In the genomic region with DNA sequence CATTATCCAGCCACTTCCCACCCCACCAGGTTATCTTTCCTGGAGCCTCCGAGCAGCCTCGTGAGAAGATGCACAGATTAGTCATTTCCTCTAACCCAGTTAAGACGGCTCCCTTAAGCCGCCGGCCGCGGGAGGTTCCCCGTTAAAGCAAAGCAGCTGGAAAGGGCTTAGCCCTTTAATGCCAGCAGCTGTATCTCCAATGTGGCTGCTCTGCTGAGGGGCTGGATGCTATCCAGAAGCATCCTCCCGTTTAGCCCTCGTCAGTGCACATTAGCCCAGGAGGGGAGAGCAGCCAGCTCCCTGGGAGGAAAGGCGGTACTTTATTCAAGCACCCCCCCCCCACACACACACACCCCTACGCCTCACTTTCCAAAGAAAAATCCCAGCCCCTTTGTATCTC, we compare ENCODE assay signal across 8 mouse cellular contexts. TPM values are rescaled to one million over a fixed set of nuclear protein-coding genes. Genes with fewer than 3 reads are reported as not detected.
A peak's percentile ranks its signal among the peaks of the same experiment; 100 is the strongest.
DNase-seq lines count a peak whose midpoint lies in the region; ATAC-seq lines count a peak whose summit lies in the region.
"Had no signal": no experiment of that assay in that cellular context is flagged by ENCODE, and none has a peak within 500 bp of the region (broad histone marks: within the 10 kb centered on the region; RNA-seq: fewer than 3 reads in every experiment).

No protein-coding gene starts in this region.

- 4% methylated on average over 12 of the region's 12 CpGs for WGBS in embryonic facial prominence, embryonic 14.5 days
- 5% methylated on average over 12 of the region's 12 CpGs for WGBS in midbrain, embryonic 14.5 days

- intact Hi-C loops in left cerebral cortex, postnatal 4 days (cut with DNase I) = no loop called here
- intact Hi-C loops in left cerebral cortex, postnatal 36 days (cut with DNase I) = no loop called here
- intact Hi-C loops in heart, postnatal 10 days (cut with DNase I) = no loop called here

- H3K9me3 ChIP-seq in embryonic facial prominence, embryonic 14.5 days (ENCODE audit: control insufficient read depth, low read length) = no peaks in the 10 kb centered on the region
- no peaks in the 10 kb centered on the region for H3K9me3 ChIP-seq in midbrain, embryonic 14.5 days (ENCODE audit: control insufficient read depth, low read length)

- peak overlapping the region; percentile 21; the same call in 1 of the 2 replicates for H3K4me2 ChIP-seq in embryonic facial prominence, embryonic 14.5 days (ENCODE audit: low read depth, low read length)
- H3K4me2 ChIP-seq in midbrain, embryonic 14.5 days (ENCODE audit: low read length) = peak overlapping the region; percentile 29; the same call in 1 of the 2 replicates

- H3K4me1 ChIP-seq in embryonic facial prominence, embryonic 14.5 days (ENCODE audit: control insufficient read depth, insufficient read depth, low read length) = peaks cover 14% of the 10 kb centered on the region; the same call in 1 of the 2 replicates
- H3K4me1 ChIP-seq in midbrain, embryonic 14.5 days (ENCODE audit: control insufficient read depth, insufficient read depth, low read length) = peaks cover 21% of the 10 kb centered on the region

- peaks cover 2% of the 10 kb centered on the region; the same call in 1 of the 2 replicates for H3K27me3 ChIP-seq in embryonic facial prominence, embryonic 14.5 days (replicated peaks; ENCODE audit: control insufficient read depth, insufficient read depth, low read length)
- no peaks in the 10 kb centered on the region for H3K27me3 ChIP-seq in midbrain, embryonic 14.5 days (ENCODE audit: control insufficient read depth, insufficient read depth, low read length)

- no peak overlapping the region for H3K9ac ChIP-seq in embryonic facial prominence, embryonic 14.5 days (ENCODE audit: low read depth, low read length)
- H3K9ac ChIP-seq in midbrain, embryonic 14.5 days (replicated peaks; ENCODE audit: low read length) = peak overlapping the region; percentile 23; the same call in 1 of the 2 replicates

- peak; percentile 58 for ATAC-seq in embryonic facial prominence, embryonic 14.5 days (ENCODE audit: low read depth)
- no peak for ATAC-seq in midbrain, embryonic 14.5 days (ENCODE audit: low FRiP score, low TSS enrichment)

- DNase-seq in left cerebral cortex, postnatal 4 days = peak; percentile 70
- no peak for DNase-seq in left cerebral cortex, postnatal 36 days (ENCODE audit: low spot score in 2 of 2)
- DNase-seq in embryonic facial prominence, embryonic 14.5 days (ENCODE audit: low spot score) = peak; percentile 86
- peak; percentile 60 to 67 for DNase-seq in heart, postnatal 10 days
- peak; percentile 74 for DNase-seq in midbrain, embryonic 14.5 days
- DNase-seq in layer of hippocampus, adult 9-11 months = no peak
- no peak for DNase-seq in left cerebral cortex, adult 11 months (ENCODE audit: low spot score)

- H3K36me3 ChIP-seq in embryonic facial prominence, embryonic 14.5 days (ENCODE audit: control insufficient read depth, insufficient read depth, low read length) = 0 out of 2 replicates have a peak, but pooled peaks cover 4% of the 10 kb centered on the region
- 0 out of 2 replicates have a peak, but pooled peaks cover 2% of the 10 kb centered on the region for H3K36me3 ChIP-seq in midbrain, embryonic 14.5 days (ENCODE audit: control insufficient read depth, insufficient read depth, low read length)

- H3K27ac ChIP-seq in embryonic facial prominence, embryonic 14.5 days (replicated peaks; ENCODE audit: low read depth, low read length) = 0 out of 2 replicates have a peak overlapping the region, but pooled peaks have one; percentile 9
- peak overlapping the region; percentile 71 for H3K27ac ChIP-seq in midbrain, embryonic 14.5 days (replicated peaks; ENCODE audit: low read depth, low read length)

- no peak overlapping the region for H3K4me3 ChIP-seq in embryonic facial prominence, embryonic 14.5 days (ENCODE audit: low read depth, low read length)
- no peak overlapping the region for H3K4me3 ChIP-seq in midbrain, embryonic 14.5 days (replicated peaks; ENCODE audit: low read depth, low read length)

RNA-seq across cellular contexts. Expression of a gene that starts 13.6 kb away (rescaled TPM):
- total RNA-seq in left cerebral cortex, postnatal 4 days (2021) = not detected
- total RNA-seq in left cerebral cortex, postnatal 36 days (2021) = under 1 TPM; 0.48 to 0.81 TPM
- polyA plus RNA-seq in embryonic facial prominence, embryonic 14.5 days (2014; fragmentation: Nextera tagmentation; extraction: Ambion mirVana) = not detected in 2 replicates
- not detected for total RNA-seq in heart, postnatal 10 days (2021)
- polyA plus RNA-seq in midbrain, embryonic 14.5 days (2014; fragmentation: Nextera tagmentation; extraction: Ambion mirVana) = 0.93 and 1.1 TPM in 2 replicates

RNA-seq across cellular contexts. Expression of a gene that starts 24.2 kb away (rescaled TPM):
- total RNA-seq in left cerebral cortex, postnatal 4 days (2021) = 1 to 10 TPM in 1 of 2 experiments, under 1 TPM in 1; 0.28 to 1.1 TPM
- total RNA-seq in left cerebral cortex, postnatal 36 days (2021) = under 1 TPM; 0.23 to 0.37 TPM
- 1.8 and 2.9 TPM in 2 replicates for polyA plus RNA-seq in embryonic facial prominence, embryonic 14.5 days (2014; fragmentation: Nextera tagmentation; extraction: Ambion mirVana)
- total RNA-seq in heart, postnatal 10 days (2021) = under 1 TPM; 0.38 to 0.74 TPM
- polyA plus RNA-seq in midbrain, embryonic 14.5 days (2014; fragmentation: Nextera tagmentation; extraction: Ambion mirVana) = 0.70 and 3.0 TPM in 2 replicates

RNA-seq across cellular contexts. Expression of a gene that starts 35.9 kb away (rescaled TPM):
- not detected for total RNA-seq in left cerebral cortex, postnatal 4 days (2021)
- total RNA-seq in left cerebral cortex, postnatal 36 days (2021) = not detected
- polyA plus RNA-seq in embryonic facial prominence, embryonic 14.5 days (2014; fragmentation: Nextera tagmentation; extraction: Ambion mirVana) = 0.11 TPM in 1 of 2 replicates, not detected in the other
- total RNA-seq in heart, postnatal 10 days (2021) = not detected
- polyA plus RNA-seq in midbrain, embryonic 14.5 days (2014; fragmentation: Nextera tagmentation; extraction: Ambion mirVana) = not detected in 2 replicates
- total RNA-seq: left cerebral cortex, postnatal 25 days had no signal

RNA-seq across cellular contexts. Expression of a gene that starts 36.7 kb away (rescaled TPM):
- total RNA-seq in left cerebral cortex, postnatal 4 days (2021) = 10 to 100 TPM; 22.0 to 26.1 TPM
- 10 to 100 TPM in 1 of 2 experiments, 1 to 10 TPM in 1; 8.3 to 10.1 TPM for total RNA-seq in left cerebral cortex, postnatal 36 days (2021)
- 75.7 and 89.8 TPM in 2 replicates for polyA plus RNA-seq in embryonic facial prominence, embryonic 14.5 days (2014; fragmentation: Nextera tagmentation; extraction: Ambion mirVana)
- 10 to 100 TPM; 28.7 to 29.6 TPM for total RNA-seq in heart, postnatal 10 days (2021)
- 42.2 and 64.0 TPM in 2 replicates for polyA plus RNA-seq in midbrain, embryonic 14.5 days (2014; fragmentation: Nextera tagmentation; extraction: Ambion mirVana)

RNA-seq across cellular contexts. Expression of a gene that starts 55.4 kb away (rescaled TPM):
- 100 to 1,000 TPM; 101 to 102 TPM for total RNA-seq in left cerebral cortex, postnatal 4 days (2021)
- total RNA-seq in left cerebral cortex, postnatal 36 days (2021) = 10 to 100 TPM; 59.1 to 79.8 TPM
- polyA plus RNA-seq in embryonic facial prominence, embryonic 14.5 days (2014; fragmentation: Nextera tagmentation; extraction: Ambion mirVana) = 4.1 and 4.6 TPM in 2 replicates
- total RNA-seq in heart, postnatal 10 days (2021) = under 1 TPM; 0.69 to 0.72 TPM
- 51.9 and 53.5 TPM in 2 replicates for polyA plus RNA-seq in midbrain, embryonic 14.5 days (2014; fragmentation: Nextera tagmentation; extraction: Ambion mirVana)

Comparison
In these comparisons a context has a peak if more than half of its experiments do, and no peak if none do; other contexts are left out.
1. DNase-seq: peak in left cerebral cortex, postnatal 4 days (single experiment), embryonic facial prominence, embryonic 14.5 days (single experiment), heart, postnatal 10 days (2 of 2) and midbrain, embryonic 14.5 days (single experiment); none in left cerebral cortex, postnatal 36 days (0 of 2), layer of hippocampus, adult 9-11 months (single experiment) and left cerebral cortex, adult 11 months (single experiment).